Mouse (Mus musculus) heart, postnatal 0 days (tissue): ENCODE measurements at regions not wholly inside any gene's neighbourhood (a gene's known extent, or its start where the extent isn't known, plus 50 kb on each side); places are given as distances from the start of the nearest gene placed in this dataset.
"Not testable (repeated sequence)": the region's sequence is repeated elsewhere in the genome, so short reads cannot be mapped to it uniquely, and the experiment has no call there.

Experiments
- CTCF ChIP-seq: IDR thresholded peaks from 2 replicates; pipeline ENCODE4 v1.5.1; 2016; ENCODE audit warnings: antibody characterized with exemption, control low read depth, low read depth
- EP300 ChIP-seq: IDR thresholded peaks from 2 replicates; pipeline ENCODE4 v1.6.1; 2016; ENCODE audit warnings: antibody characterized with exemption, low read depth

- not testable (repeated sequence) for TF ChIP-seq CTCF, EP300
Observed at GRCm38 (mm10) chr11:121958735-121959134, 128.7 kb downstream of the Ptchd3 start.
